Comparison of ENCODE assay signal across 10 mouse cellular contexts in the genomic region with DNA sequence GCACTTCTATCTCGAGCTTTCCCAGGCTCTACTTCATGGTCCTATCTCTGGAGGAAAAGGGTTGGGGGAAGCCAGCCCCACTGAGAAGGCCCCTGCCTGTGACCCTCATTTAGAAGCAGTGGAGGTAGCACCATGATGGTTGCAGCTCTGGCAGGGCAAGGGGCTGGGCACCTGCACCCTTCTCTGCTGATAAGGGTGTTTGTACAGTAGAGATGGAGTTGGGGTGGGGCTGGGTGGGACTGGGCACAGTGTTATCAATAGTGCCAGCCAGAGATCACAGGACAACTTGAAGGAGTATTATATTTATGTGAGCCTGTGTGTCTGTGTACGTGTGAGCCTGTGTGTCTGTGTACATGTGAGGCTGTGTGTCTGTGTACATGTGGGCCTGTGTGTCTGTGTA. TPM values are rescaled to one million over a fixed set of nuclear protein-coding genes. Genes with fewer than 3 reads are reported as not detected.
A peak's percentile ranks its signal among the peaks of the same experiment; 100 is the strongest.
DNase-seq lines count a peak whose midpoint lies in the region; ATAC-seq and TF ChIP-seq lines count a peak whose summit lies in the region.
"Had no signal": no experiment of that assay in that cellular context is flagged by ENCODE, and none has a peak within 500 bp of the region (broad histone marks: within the 10 kb centered on the region; RNA-seq: fewer than 3 reads in every experiment).

No protein-coding gene starts in this region.

- H3K27ac ChIP-seq in midbrain, embryonic 10.5 days (replicated peaks) = peak overlapping the region; percentile 47
- H3K27ac ChIP-seq in midbrain, embryonic 14.5 days (replicated peaks; ENCODE audit: low read depth, low read length) = no peak overlapping the region
- H3K27ac ChIP-seq in liver, embryonic 16.5 days (ENCODE audit: low read length) = peak overlapping the region; percentile 97
- no peak overlapping the region for H3K27ac ChIP-seq in cerebellum, adult 2 months (ENCODE audit: insufficient read depth, low read length)

- no peaks in the 10 kb centered on the region for H3K9me3 ChIP-seq in midbrain, embryonic 10.5 days (replicated peaks)
- no peaks in the 10 kb centered on the region for H3K9me3 ChIP-seq in midbrain, embryonic 14.5 days (ENCODE audit: control insufficient read depth, low read length)
- H3K9me3 ChIP-seq in liver, embryonic 16.5 days (replicated peaks; ENCODE audit: control insufficient read depth, low read length) = no peaks in the 10 kb centered on the region

- no peak overlapping the region for H3K4me2 ChIP-seq in midbrain, embryonic 14.5 days (ENCODE audit: low read length)
- peak overlapping the region; percentile 68 for H3K4me2 ChIP-seq in liver, embryonic 16.5 days (ENCODE audit: low read depth, low read length)

- no peak for DNase-seq in midbrain, embryonic 10.5 days (ENCODE audit: low spot score)
- no peak for DNase-seq in midbrain, embryonic 14.5 days
- no peak for DNase-seq in urinary bladder, adult 18-20 months (ENCODE audit: low spot score in 2 of 2)
- no peak for DNase-seq in cerebellum, adult 2 months

- no peak overlapping the region for H3K4me3 ChIP-seq in midbrain, embryonic 10.5 days
- no peak overlapping the region for H3K4me3 ChIP-seq in midbrain, embryonic 14.5 days (replicated peaks; ENCODE audit: low read depth, low read length)
- peak overlapping the region; percentile 38 for H3K4me3 ChIP-seq in liver, embryonic 16.5 days (ENCODE audit: low read depth, low read length)
- no peak overlapping the region for H3K4me3 ChIP-seq in cerebellum, adult 2 months (replicated peaks; ENCODE audit: insufficient read depth, low read depth, low read length)
- H3K4me3 ChIP-seq: layer of hippocampus, adult 2 months had no signal

- no peak for TF ChIP-seq POLR2A in cerebellum, adult 2 months (IDR thresholded peaks at IDR 0.05; ENCODE audit: borderline replicate concordance, insufficient read depth, low read length)

- H3K36me3 ChIP-seq in midbrain, embryonic 10.5 days = no peaks in the 10 kb centered on the region
- no peaks in the 10 kb centered on the region for H3K36me3 ChIP-seq in midbrain, embryonic 14.5 days (ENCODE audit: control insufficient read depth, insufficient read depth, low read length)
- peaks cover 21% of the 10 kb centered on the region for H3K36me3 ChIP-seq in liver, embryonic 16.5 days (ENCODE audit: control insufficient read depth, insufficient read depth)

- ATAC-seq in midbrain, embryonic 14.5 days (ENCODE audit: low FRiP score, low TSS enrichment) = no peak
- ATAC-seq in erythroid progenitor cell, adult 5-6 weeks (replicated peaks; ENCODE audit: low FRiP score, poor library complexity, severe bottlenecking) = peak; percentile 77
- peak; percentile 93 for ATAC-seq in liver, embryonic 16.5 days (ENCODE audit: low read depth)
- no peak for ATAC-seq in frontal cortex, adult (ENCODE audit: low TSS enrichment)

- no peak overlapping the region for H3K9ac ChIP-seq in midbrain, embryonic 14.5 days (replicated peaks; ENCODE audit: low read length)
- H3K9ac ChIP-seq in liver, embryonic 16.5 days (ENCODE audit: low read depth, low read length) = peak overlapping the region; percentile 71

- TF ChIP-seq CTCF in cerebellum, adult 2 months (IDR thresholded peaks at IDR 0.05; ENCODE audit: borderline replicate concordance, insufficient read depth, low read depth, low read length) = no peak

- WGBS in midbrain, embryonic 10.5 days = 71% methylated on average over 2 of the region's 2 CpGs
- 84% methylated on average over 2 of the region's 2 CpGs for WGBS in midbrain, embryonic 14.5 days
- 11% methylated on average over 2 of the region's 2 CpGs for WGBS in liver, embryonic 16.5 days (ENCODE audit: insufficient replicate concordance)
- WGBS in cerebellum, adult 2 months = 80% methylated on average over 2 of the region's 2 CpGs

- peaks cover 34% of the 10 kb centered on the region for H3K4me1 ChIP-seq in midbrain, embryonic 10.5 days
- H3K4me1 ChIP-seq in midbrain, embryonic 14.5 days (ENCODE audit: control insufficient read depth, insufficient read depth, low read length) = 0 out of 2 replicates have a peak, but pooled peaks cover 4% of the 10 kb centered on the region
- peaks cover 83% of the 10 kb centered on the region for H3K4me1 ChIP-seq in liver, embryonic 16.5 days (ENCODE audit: control insufficient read depth, low read depth, low read length)
- H3K4me1 ChIP-seq in cerebellum, adult 2 months (ENCODE audit: control insufficient read depth, insufficient read depth, low read length) = peaks cover 4% of the 10 kb centered on the region; the same call in 1 of the 2 replicates

- H3K27me3 ChIP-seq in midbrain, embryonic 10.5 days (ENCODE audit: low read depth, poor library complexity, severe bottlenecking) = no peaks in the 10 kb centered on the region
- H3K27me3 ChIP-seq in midbrain, embryonic 14.5 days (ENCODE audit: control insufficient read depth, insufficient read depth, low read length) = no peaks in the 10 kb centered on the region
- no peaks in the 10 kb centered on the region for H3K27me3 ChIP-seq in liver, embryonic 16.5 days (ENCODE audit: control insufficient read depth, insufficient read depth, low read depth, low read length)
- H3K27me3 ChIP-seq in cerebellum, adult 2 months (ENCODE audit: control insufficient read depth, insufficient read depth, low read length) = no peaks in the 10 kb centered on the region

RNA-seq across cellular contexts. Expression of gene Fam213b, which starts 12.7 kb away (rescaled TPM):
- polyA plus RNA-seq in midbrain, embryonic 10.5 days (2016; fragmentation: Nextera tagmentation; extraction: Ambion mirVana) = 45.9 and 46.8 TPM in 2 replicates
- 52.1 and 53.2 TPM in 2 replicates for polyA plus RNA-seq in midbrain, embryonic 14.5 days (2014; fragmentation: Nextera tagmentation; extraction: Ambion mirVana)
- 2.5 and 13.7 TPM in 2 replicates for total RNA-seq in erythroid progenitor cell, adult 5-6 weeks (2015; ENCODE audit: low replicate concordance)
- 6.1 and 13.0 TPM in 2 replicates for total RNA-seq in erythroid progenitor cell, adult 5-6 weeks (2017; ENCODE audit: low replicate concordance)
- polyA plus RNA-seq in liver, embryonic 16.5 days (2015; fragmentation: Nextera tagmentation; extraction: Ambion mirVana) = 7.4 and 8.5 TPM in 2 replicates
- 171 and 180 TPM in 2 replicates for polyA plus RNA-seq in cerebellum, adult 2 months (2012; rRNA removed)

RNA-seq across cellular contexts. Expression of gene Tnfrsf14, which starts 16.7 kb away (rescaled TPM):
- polyA plus RNA-seq in midbrain, embryonic 10.5 days (2016; fragmentation: Nextera tagmentation; extraction: Ambion mirVana) = 0.67 and 0.99 TPM in 2 replicates
- polyA plus RNA-seq in midbrain, embryonic 14.5 days (2014; fragmentation: Nextera tagmentation; extraction: Ambion mirVana) = not detected in 2 replicates
- total RNA-seq in erythroid progenitor cell, adult 5-6 weeks (2015; ENCODE audit: low replicate concordance) = 845 and 899 TPM in 2 replicates
- 775 and 1,097 TPM in 2 replicates for total RNA-seq in erythroid progenitor cell, adult 5-6 weeks (2017; ENCODE audit: low replicate concordance)
- polyA plus RNA-seq in liver, embryonic 16.5 days (2015; fragmentation: Nextera tagmentation; extraction: Ambion mirVana) = 54.3 and 59.8 TPM in 2 replicates
- polyA plus RNA-seq in cerebellum, adult 2 months (2012; rRNA removed) = 0.80 and 1.3 TPM in 2 replicates

RNA-seq across cellular contexts. Expression of gene Mmel1, which starts 42.3 kb away (rescaled TPM):
- 0.20 and 0.35 TPM in 2 replicates for polyA plus RNA-seq in midbrain, embryonic 10.5 days (2016; fragmentation: Nextera tagmentation; extraction: Ambion mirVana)
- 0.50 and 0.53 TPM in 2 replicates for polyA plus RNA-seq in midbrain, embryonic 14.5 days (2014; fragmentation: Nextera tagmentation; extraction: Ambion mirVana)
- total RNA-seq in erythroid progenitor cell, adult 5-6 weeks (2015; ENCODE audit: low replicate concordance) = 5.9 and 10.1 TPM in 2 replicates
- 6.4 and 14.4 TPM in 2 replicates for total RNA-seq in erythroid progenitor cell, adult 5-6 weeks (2017; ENCODE audit: low replicate concordance)
- 2.4 and 2.7 TPM in 2 replicates for polyA plus RNA-seq in liver, embryonic 16.5 days (2015; fragmentation: Nextera tagmentation; extraction: Ambion mirVana)
- polyA plus RNA-seq in cerebellum, adult 2 months (2012; rRNA removed) = 2.7 and 3.3 TPM in 2 replicates
- polyA plus RNA-seq: intestine, embryonic 14.5 days had no signal

RNA-seq across cellular contexts. Expression of gene Hes5, which starts 49.1 kb away (rescaled TPM):
- polyA plus RNA-seq in midbrain, embryonic 10.5 days (2016; fragmentation: Nextera tagmentation; extraction: Ambion mirVana) = 690 and 827 TPM in 2 replicates
- polyA plus RNA-seq in midbrain, embryonic 14.5 days (2014; fragmentation: Nextera tagmentation; extraction: Ambion mirVana) = 111 and 123 TPM in 2 replicates
- not detected in 2 replicates for total RNA-seq in erythroid progenitor cell, adult 5-6 weeks (2015; ENCODE audit: low replicate concordance)
- not detected in 2 replicates for total RNA-seq in erythroid progenitor cell, adult 5-6 weeks (2017; ENCODE audit: low replicate concordance)
- 0.11 and 0.13 TPM in 2 replicates for polyA plus RNA-seq in liver, embryonic 16.5 days (2015; fragmentation: Nextera tagmentation; extraction: Ambion mirVana)
- polyA plus RNA-seq in cerebellum, adult 2 months (2012; rRNA removed) = 4.6 and 4.8 TPM in 2 replicates
- total RNA-seq: monocyte, adult 5-6 weeks had no signal

RNA-seq across cellular contexts. Expression of gene Pank4, which starts 52.3 kb away (rescaled TPM):
- 47.6 and 48.6 TPM in 2 replicates for polyA plus RNA-seq in midbrain, embryonic 10.5 days (2016; fragmentation: Nextera tagmentation; extraction: Ambion mirVana)
- 30.6 and 38.8 TPM in 2 replicates for polyA plus RNA-seq in midbrain, embryonic 14.5 days (2014; fragmentation: Nextera tagmentation; extraction: Ambion mirVana)
- total RNA-seq in erythroid progenitor cell, adult 5-6 weeks (2015; ENCODE audit: low replicate concordance) = 61.3 and 78.0 TPM in 2 replicates
- 40.0 and 50.1 TPM in 2 replicates for total RNA-seq in erythroid progenitor cell, adult 5-6 weeks (2017; ENCODE audit: low replicate concordance)
- 20.7 and 23.3 TPM in 2 replicates for polyA plus RNA-seq in liver, embryonic 16.5 days (2015; fragmentation: Nextera tagmentation; extraction: Ambion mirVana)
- 84.6 and 85.5 TPM in 2 replicates for polyA plus RNA-seq in cerebellum, adult 2 months (2012; rRNA removed)

Comparison
In these comparisons a context has a peak if more than half of its experiments do, and no peak if none do; other contexts are left out.
1. H3K27ac ChIP-seq: peak in midbrain, embryonic 10.5 days (single experiment) and liver, embryonic 16.5 days (single experiment); none in midbrain, embryonic 14.5 days (single experiment) and cerebellum, adult 2 months (single experiment).
2. ATAC-seq: peak in erythroid progenitor cell, adult 5-6 weeks (single experiment) and liver, embryonic 16.5 days (single experiment); none in midbrain, embryonic 14.5 days (single experiment) and frontal cortex, adult (single experiment).
3. RNA of gene Tnfrsf14, which starts 16.7 kb away (polyA plus RNA-seq): 54.3 to 59.8 TPM in liver, embryonic 16.5 days; 0.80 to 1.3 TPM in cerebellum, adult 2 months, 0.67 to 0.99 TPM in midbrain, embryonic 10.5 days and not detected in midbrain, embryonic 14.5 days; every median in the first group is over 10 times any median in the second.